In genomic region chr19:25622291-25623251, GRCm38 (mm10) we compare ENCODE assay signal across 8 mouse cellular contexts. TPM values are rescaled to one million over a fixed set of nuclear protein-coding genes. Genes with fewer than 3 reads are reported as not detected.
A peak's percentile ranks its signal among the peaks of the same experiment; 100 is the strongest.
DNase-seq lines count a peak whose midpoint lies in the region; ATAC-seq and TF ChIP-seq lines count a peak whose summit lies in the region.

No protein-coding gene starts in this region.

- H3K9me3 ChIP-seq in forebrain, embryonic 10.5 days = no peaks in the 10 kb centered on the region
- H3K9me3 ChIP-seq in neural tube, embryonic 12.5 days = no peaks in the 10 kb centered on the region
- H3K9me3 ChIP-seq in stomach, postnatal 0 days (ENCODE audit: control insufficient read depth, low read length) = no peaks in the 10 kb centered on the region

- peaks cover 100% of the 10 kb centered on the region for H3K27me3 ChIP-seq in forebrain, embryonic 10.5 days (ENCODE audit: poor library complexity, severe bottlenecking)
- H3K27me3 ChIP-seq in neural tube, embryonic 12.5 days (replicated peaks) = peaks cover 99% of the 10 kb centered on the region
- peaks cover 9% of the 10 kb centered on the region; the same call in 1 of the 2 replicates for H3K27me3 ChIP-seq in stomach, postnatal 0 days (ENCODE audit: control insufficient read depth, insufficient read depth, low read length)

- 40% methylated on average over 54 of the region's 54 CpGs for WGBS in forebrain, embryonic 10.5 days
- 25% methylated on average over 54 of the region's 54 CpGs for WGBS in neural tube, embryonic 12.5 days
- WGBS in stomach, postnatal 0 days = 32% methylated on average over 54 of the region's 54 CpGs

- H3K4me2 ChIP-seq in neural tube, embryonic 12.5 days (replicated peaks) = peak overlapping the region; percentile 50
- H3K4me2 ChIP-seq in stomach, postnatal 0 days (replicated peaks; ENCODE audit: low read depth) = peak overlapping the region; percentile 39

- no peak overlapping the region for H3K9ac ChIP-seq in neural tube, embryonic 12.5 days
- H3K9ac ChIP-seq in stomach, postnatal 0 days (ENCODE audit: low read length) = no peak overlapping the region

- peak overlapping the region; percentile 39 for H3K4me3 ChIP-seq in forebrain, embryonic 10.5 days
- H3K4me3 ChIP-seq in neural tube, embryonic 12.5 days = no peak overlapping the region
- H3K4me3 ChIP-seq in stomach, postnatal 0 days (ENCODE audit: low read depth, low read length) = peak overlapping the region; percentile 22

- peaks cover 71% of the 10 kb centered on the region for H3K4me1 ChIP-seq in forebrain, embryonic 10.5 days
- 0 out of 2 replicates have a peak, but pooled peaks cover 4% of the 10 kb centered on the region for H3K4me1 ChIP-seq in neural tube, embryonic 12.5 days
- no peaks in the 10 kb centered on the region for H3K4me1 ChIP-seq in stomach, postnatal 0 days (replicated peaks; ENCODE audit: control insufficient read depth, insufficient read depth)

- peak; percentile 77 for ATAC-seq in neural tube, embryonic 12.5 days (ENCODE audit: low FRiP score, low read depth)
- peak; percentile 85 for ATAC-seq in stomach, postnatal 0 days (ENCODE audit: low FRiP score, low TSS enrichment)

- TF ChIP-seq EP300 in stomach, postnatal 0 days (optimal IDR thresholded peaks at IDR 0.05) = no peak

- DNase-seq in urinary bladder, adult 18-20 months (ENCODE audit: low spot score in 2 of 2) = peak; percentile 20 to 59
- no peak for DNase-seq in urinary bladder, postnatal 10 days (ENCODE audit: low spot score)
- peak; percentile 80 for DNase-seq in forebrain, embryonic 10.5 days (ENCODE audit: extremely low spot score, low spot score)
- peak; percentile 71 to 79 for DNase-seq in heart, postnatal 10 days
- peak; percentile 46 to 88 for DNase-seq in kidney, postnatal 36 days
- DNase-seq in lung, adult 18-20 months = peak; percentile 45 to 58
- DNase-seq in stomach, postnatal 0 days (ENCODE audit: low spot score) = peak; percentile 75

- peaks cover 25% of the 10 kb centered on the region for H3K36me3 ChIP-seq in forebrain, embryonic 10.5 days (replicated peaks)
- no peaks in the 10 kb centered on the region for H3K36me3 ChIP-seq in neural tube, embryonic 12.5 days
- no peaks in the 10 kb centered on the region for H3K36me3 ChIP-seq in stomach, postnatal 0 days (ENCODE audit: control insufficient read depth, insufficient read depth, low read length)

- intact Hi-C loops in heart, postnatal 10 days (cut with DNase I) = no loop called here

- peak; percentile 82 for TF ChIP-seq CTCF in stomach, postnatal 0 days (IDR thresholded peaks at IDR 0.05; ENCODE audit: low read depth)

- peak overlapping the region; percentile 35; the same call in 1 of the 2 replicates for H3K27ac ChIP-seq in forebrain, embryonic 10.5 days
- no peak overlapping the region for H3K27ac ChIP-seq in neural tube, embryonic 12.5 days
- no peak overlapping the region for H3K27ac ChIP-seq in stomach, postnatal 0 days (replicated peaks)

RNA-seq across cellular contexts. Expression of gene Dmrt3, which starts 12.5 kb away (rescaled TPM):
- 11.0 and 13.4 TPM in 2 replicates for polyA plus RNA-seq in forebrain, embryonic 10.5 days (2016; fragmentation: Nextera tagmentation; extraction: Ambion mirVana)
- not detected for total RNA-seq in heart, postnatal 10 days (2021)
- polyA plus RNA-seq in neural tube, embryonic 12.5 days (2016; fragmentation: Nextera tagmentation; extraction: Ambion mirVana) = 3.7 and 3.9 TPM in 2 replicates
- 0.07 and 0.16 TPM in 2 replicates for polyA plus RNA-seq in stomach, postnatal 0 days (2015; fragmentation: Nextera tagmentation; extraction: Ambion mirVana)

RNA-seq across cellular contexts. Expression of gene Dmrt2, which starts 49.6 kb away (rescaled TPM):
- polyA plus RNA-seq in forebrain, embryonic 10.5 days (2016; fragmentation: Nextera tagmentation; extraction: Ambion mirVana) = 0.06 and 0.39 TPM in 2 replicates
- under 1 TPM; 0.36 to 0.42 TPM for total RNA-seq in heart, postnatal 10 days (2021)
- polyA plus RNA-seq in neural tube, embryonic 12.5 days (2016; fragmentation: Nextera tagmentation; extraction: Ambion mirVana) = 8.3 and 9.2 TPM in 2 replicates
- polyA plus RNA-seq in stomach, postnatal 0 days (2015; fragmentation: Nextera tagmentation; extraction: Ambion mirVana) = 1.2 and 1.3 TPM in 2 replicates
